Mouse (Mus musculus) thymus, adult 18-20 months (tissue): ENCODE results near the gene Thsd1.

Experiments used
- DNase-seq, 2 experiments: peaks; one replicate each; pipeline ENCODE4 v3.0.0; 2022; ENCODE audit warnings: mixed read lengths in 2 of 2

Thsd1 gene

GRCm38 (mm10) chr8:22227061-22227877 is at the start of gene Thsd1:
TSS of gene Thsd1 (plus strand) at chr8:22227313.
- DNase-seq = peak; percentile 8 to 20

GRCm38 (mm10) chr8:22184884-22185283 is 42.2 kb upstream of the Thsd1 start:
- DNase-seq = no peak

- DNase-seq = peak; percentile 79 to 83
Observed at GRCm38 (mm10) chr8:22185431-22186397, 41.4 kb upstream of the Thsd1 start, which contains the start of gene Ckap2. TSS of gene Ckap2 (minus strand) at chr8:22185819.

GRCm38 (mm10) chr8:22192660-22193431 is 34.3 kb upstream of the Thsd1 start, which contains the start of gene Vps36:
TSS of gene Vps36 (plus strand) at chr8:22192809.
- peak; percentile 63 to 69 for DNase-seq

GRCm38 (mm10) chr8:22193432-22194010 is 33.6 kb upstream of the Thsd1 start:
- peak in 1 of 2 experiments; percentile 11 for DNase-seq

GRCm38 (mm10) chr8:22197914-22198313 is 29.2 kb upstream of the Thsd1 start:
- no peak for DNase-seq

- DNase-seq = no peak
Observed at GRCm38 (mm10) chr8:22199481-22199880, 27.6 kb upstream of the Thsd1 start.

GRCm38 (mm10) chr8:22207535-22207934 is 19.6 kb upstream of the Thsd1 start:
- no peak for DNase-seq

GRCm38 (mm10) chr8:22209012-22209411 is 18.1 kb upstream of the Thsd1 start:
- DNase-seq = no peak

- no peak for DNase-seq
Observed at GRCm38 (mm10) chr8:22214826-22215225, 12.3 kb upstream of the Thsd1 start.

- DNase-seq = no peak
Observed at GRCm38 (mm10) chr8:22226361-22226760, 752 bp upstream of the Thsd1 start.

GRCm38 (mm10) chr8:22228621-22229020 is 1.5 kb downstream of the Thsd1 start:
- peak in 1 of 2 experiments; percentile 21 for DNase-seq

- no peak for DNase-seq
Observed at GRCm38 (mm10) chr8:22242986-22243385, 15.9 kb downstream of the Thsd1 start.

GRCm38 (mm10) chr8:22245663-22246062 is 18.6 kb downstream of the Thsd1 start:
- no peak for DNase-seq

- DNase-seq = no peak
Observed at GRCm38 (mm10) chr8:22247956-22248355, 20.8 kb downstream of the Thsd1 start.

GRCm38 (mm10) chr8:22249080-22249479 is 22.0 kb downstream of the Thsd1 start:
- no peak for DNase-seq

GRCm38 (mm10) chr8:22258946-22259450 is 31.9 kb downstream of the Thsd1 start:
- DNase-seq = no peak

GRCm38 (mm10) chr8:22259531-22259930 is 32.4 kb downstream of the Thsd1 start:
- no peak for DNase-seq

GRCm38 (mm10) chr8:22260091-22260722 is 33.1 kb downstream of the Thsd1 start:
- DNase-seq = no peak

- no peak for DNase-seq
Observed at GRCm38 (mm10) chr8:22262267-22262666, 35.2 kb downstream of the Thsd1 start.

- DNase-seq = no peak
Observed at GRCm38 (mm10) chr8:22264292-22264691, 37.2 kb downstream of the Thsd1 start.
